Mouse (Mus musculus) left cerebral cortex, adult 9 months (tissue): ENCODE results near the gene Map3k20.

Experiments
- DNase-seq, 2 experiments: peaks; one replicate each; pipeline ENCODE4 v3.0.0; 2022; ENCODE audit warnings: low spot score in 2 of 2

Gene Map3k20

DNA sequence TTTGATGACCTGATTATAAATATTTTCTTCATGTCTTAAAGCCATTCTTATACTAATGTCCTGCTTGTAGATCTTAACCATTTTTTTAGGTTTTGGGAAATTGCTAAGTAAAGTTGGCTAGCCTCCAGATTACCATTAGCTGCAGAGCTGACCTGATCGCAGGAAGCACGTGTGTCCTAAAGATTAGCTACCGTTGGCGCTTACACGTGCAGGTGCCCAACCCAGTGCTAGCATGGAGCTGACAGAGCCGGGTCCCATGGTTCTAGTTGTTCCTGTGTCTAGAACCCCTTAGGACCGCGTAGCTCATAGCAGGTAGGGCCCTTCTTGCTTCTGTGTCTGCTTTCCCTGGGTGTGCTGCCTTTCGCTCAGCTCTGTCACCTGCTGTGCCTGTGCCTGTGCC is 194.4 kb downstream of the Map3k20 start:
- DNase-seq: no peak

DNA sequence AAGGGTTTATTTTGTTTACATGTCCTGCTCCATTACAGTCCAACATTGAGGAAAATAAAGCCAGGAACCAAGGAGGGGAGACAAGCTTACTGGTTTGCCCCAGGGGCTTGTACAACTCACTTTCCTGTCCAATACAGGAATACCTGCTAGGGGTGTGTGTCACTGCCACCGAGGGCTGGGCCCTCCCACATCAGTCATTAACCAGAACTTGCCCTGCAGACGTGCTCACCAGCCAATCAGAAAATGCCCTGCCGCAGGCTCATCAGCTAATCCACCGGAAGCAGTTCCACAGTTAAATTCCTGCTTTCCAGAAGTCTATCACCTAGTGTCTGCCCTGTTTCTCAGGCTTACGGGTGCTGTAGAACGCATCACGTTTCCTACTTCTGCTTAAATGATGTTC is 206.2 kb downstream of the Map3k20 start:
- no peak for DNase-seq
